Mouse (Mus musculus) olfactory bulb, adult 2 months (tissue): ENCODE data around the gene Plekhh2.

Source experiments
- CTCF ChIP-seq: fragments of 200-500 bp; IDR thresholded peaks from 2 replicates; pipeline ENCODE4 v1.5.1; 2012; ENCODE audit warnings: low read depth, mild to moderate bottlenecking, low read length, moderate library complexity; ENCODE audit not compliant: insufficient read depth
- POLR2A ChIP-seq: fragments of 200-500 bp; IDR thresholded peaks from 2 replicates; pipeline ENCODE4 v1.6.1; 2012; ENCODE audit warnings: mild to moderate bottlenecking, low read depth, low read length, moderate library complexity; ENCODE audit not compliant: insufficient read depth

- TF ChIP-seq POLR2A, result no peak
- no peak for TF ChIP-seq CTCF
Observed at GRCm38 (mm10) chr17:84590065-84590464, 78.4 kb downstream of the Plekhh2 start.
